Mouse (Mus musculus): ENCODE data around the gene Erap1. TPM values are rescaled to one million over a fixed set of nuclear protein-coding genes. Genes with fewer than 3 reads are reported as not detected.
"Not testable (repeated sequence)": the region's sequence is repeated elsewhere in the genome, so short reads cannot be mapped to it uniquely, and the experiment has no call there.

Gene Erap1
- 68.3 to 110 TPM (median 87.4 TPM) in 3 replicates for total RNA-seq (2017)

DNA sequence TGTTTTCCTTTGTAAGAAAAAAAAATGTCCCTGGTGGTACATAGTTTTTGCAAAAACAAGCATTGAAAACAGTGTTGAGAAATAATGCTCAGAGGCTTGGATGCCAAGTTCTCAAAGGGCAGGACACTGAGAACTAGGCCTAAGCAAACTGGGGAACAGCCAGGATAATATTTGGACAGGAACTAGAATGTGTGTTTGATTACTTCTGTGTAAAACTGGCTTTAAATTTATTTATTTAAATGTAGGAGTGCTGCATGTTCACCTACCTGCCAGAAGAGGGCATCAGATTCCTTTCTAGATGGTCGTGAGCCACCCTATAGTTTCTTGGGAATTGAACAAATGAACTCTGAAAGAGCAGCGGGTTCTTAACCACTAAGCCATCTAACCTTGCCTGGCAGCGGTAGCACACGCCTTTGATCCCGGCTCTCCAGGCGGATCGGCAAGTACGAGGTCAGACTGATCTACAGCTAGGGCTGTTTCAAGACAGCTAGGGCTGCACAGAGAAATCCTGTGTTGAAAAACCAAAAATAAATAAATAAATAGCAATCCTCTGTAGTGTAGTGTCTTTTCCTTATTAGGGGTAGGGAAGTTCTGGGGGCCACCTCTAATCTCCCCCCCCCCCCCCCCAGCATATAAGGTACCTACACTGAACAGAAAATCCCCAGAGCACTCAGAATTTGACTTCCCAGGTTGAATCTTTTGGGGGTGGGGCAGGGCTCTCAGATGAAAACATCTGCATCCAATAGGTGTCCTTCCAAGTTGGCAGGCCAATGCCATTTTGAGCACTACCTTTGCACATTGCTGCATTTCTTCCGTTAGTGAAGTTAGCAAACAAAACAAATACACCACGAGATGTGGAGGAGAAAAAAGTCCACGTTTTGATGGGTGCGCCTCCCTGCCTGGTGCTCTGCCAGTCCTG, at the start of gene Erap1:
Gene Erap1, plus strand, starts transcription at position 776 of the 919 bp plus-strand sequence.
- ATAC-seq (replicated peaks; ENCODE audit: insufficient number of reproducible peaks, low FRiP score, low TSS enrichment, poor library complexity, severe bottlenecking): peak; percentile 66

DNA sequence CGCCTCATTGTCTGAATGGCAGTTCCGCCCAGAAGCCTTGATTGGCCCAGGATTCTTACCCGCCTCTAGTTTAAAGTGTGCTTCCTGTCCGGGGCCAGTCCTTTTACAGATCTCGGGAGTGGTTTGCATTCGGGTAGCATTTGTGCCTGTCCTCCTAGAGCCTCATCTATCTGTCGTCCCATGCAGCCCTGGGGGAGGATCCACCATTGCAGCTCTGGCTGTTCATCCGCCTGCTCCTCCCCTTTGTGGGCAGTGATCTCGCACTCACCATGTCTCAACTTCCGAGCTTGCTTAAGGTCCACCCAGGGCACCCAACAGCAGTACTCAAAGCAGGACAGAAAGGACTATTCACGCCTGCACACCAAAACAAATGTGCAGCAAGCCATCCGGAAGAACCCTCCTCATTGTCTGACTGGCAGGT, 48.0 kb upstream of the Erap1 start:
- not testable (repeated sequence) for ATAC-seq (replicated peaks; ENCODE audit: insufficient number of reproducible peaks, low FRiP score, low TSS enrichment, poor library complexity, severe bottlenecking)

DNA sequence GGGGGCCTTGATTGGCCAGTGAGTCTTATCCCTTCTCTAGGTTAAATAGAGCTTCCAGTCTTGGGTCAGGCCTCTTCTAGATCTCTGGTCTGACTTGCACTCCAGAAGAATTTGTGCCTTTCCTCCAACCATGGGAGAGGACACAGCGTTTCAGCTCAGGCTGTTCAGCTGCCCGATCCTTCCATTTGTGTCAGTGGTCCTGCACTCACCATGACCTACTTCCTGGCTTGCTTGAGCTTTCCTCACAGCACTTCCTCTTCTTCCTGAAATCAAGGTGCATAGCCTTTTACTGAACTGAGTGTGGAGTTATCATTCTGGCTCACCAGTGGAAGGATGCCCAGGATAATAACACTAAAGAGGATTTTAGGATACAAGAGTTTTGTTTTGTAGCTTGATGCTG, 47.5 kb upstream of the Erap1 start:
- not testable (repeated sequence) for ATAC-seq (replicated peaks; ENCODE audit: insufficient number of reproducible peaks, low FRiP score, low TSS enrichment, poor library complexity, severe bottlenecking)

DNA sequence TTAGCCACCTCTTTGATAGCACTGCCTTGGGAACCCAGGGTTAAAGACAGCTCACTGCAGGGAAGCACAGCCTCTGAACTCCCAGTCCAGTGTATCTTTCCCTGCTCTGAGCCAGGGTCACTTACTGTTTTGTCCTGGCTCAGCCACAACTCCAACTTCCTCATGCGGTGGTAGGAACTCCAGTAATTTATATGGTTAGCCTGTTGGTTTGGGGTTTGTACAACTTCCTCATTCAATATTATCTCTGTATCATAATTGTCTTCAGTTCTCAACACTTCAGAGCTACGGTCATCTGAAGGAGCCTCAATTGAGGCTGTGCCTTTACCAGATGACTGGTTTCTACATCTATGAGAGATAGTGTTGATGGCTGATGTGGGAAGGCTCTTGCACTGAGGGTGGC, 42.3 kb upstream of the Erap1 start:
- peak; percentile 31; the same call in 1 of the 2 replicates for ATAC-seq (replicated peaks; ENCODE audit: insufficient number of reproducible peaks, low FRiP score, low TSS enrichment, poor library complexity, severe bottlenecking)

DNA sequence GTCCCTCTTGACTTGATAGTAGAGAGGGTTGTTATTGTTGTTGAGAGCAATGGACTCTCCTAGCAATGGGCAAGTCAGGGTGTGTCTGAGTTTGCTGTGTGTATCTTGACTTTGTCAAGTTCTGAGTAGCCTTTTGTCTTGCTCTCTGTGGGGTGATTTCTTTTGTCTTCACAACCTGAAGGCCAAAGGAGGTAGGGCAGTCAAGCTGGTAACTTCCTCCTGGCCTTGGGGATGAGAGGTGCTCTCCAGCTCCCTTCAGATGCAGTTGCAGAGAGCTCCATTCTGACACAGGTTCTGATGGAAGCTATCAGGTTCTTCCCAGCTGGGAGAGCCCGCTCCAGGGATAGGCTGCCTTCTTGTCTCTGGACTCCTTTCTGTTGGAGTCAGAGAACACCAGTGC, 37.6 kb upstream of the Erap1 start:
- not testable (repeated sequence) for ATAC-seq (replicated peaks; ENCODE audit: insufficient number of reproducible peaks, low FRiP score, low TSS enrichment, poor library complexity, severe bottlenecking)

DNA sequence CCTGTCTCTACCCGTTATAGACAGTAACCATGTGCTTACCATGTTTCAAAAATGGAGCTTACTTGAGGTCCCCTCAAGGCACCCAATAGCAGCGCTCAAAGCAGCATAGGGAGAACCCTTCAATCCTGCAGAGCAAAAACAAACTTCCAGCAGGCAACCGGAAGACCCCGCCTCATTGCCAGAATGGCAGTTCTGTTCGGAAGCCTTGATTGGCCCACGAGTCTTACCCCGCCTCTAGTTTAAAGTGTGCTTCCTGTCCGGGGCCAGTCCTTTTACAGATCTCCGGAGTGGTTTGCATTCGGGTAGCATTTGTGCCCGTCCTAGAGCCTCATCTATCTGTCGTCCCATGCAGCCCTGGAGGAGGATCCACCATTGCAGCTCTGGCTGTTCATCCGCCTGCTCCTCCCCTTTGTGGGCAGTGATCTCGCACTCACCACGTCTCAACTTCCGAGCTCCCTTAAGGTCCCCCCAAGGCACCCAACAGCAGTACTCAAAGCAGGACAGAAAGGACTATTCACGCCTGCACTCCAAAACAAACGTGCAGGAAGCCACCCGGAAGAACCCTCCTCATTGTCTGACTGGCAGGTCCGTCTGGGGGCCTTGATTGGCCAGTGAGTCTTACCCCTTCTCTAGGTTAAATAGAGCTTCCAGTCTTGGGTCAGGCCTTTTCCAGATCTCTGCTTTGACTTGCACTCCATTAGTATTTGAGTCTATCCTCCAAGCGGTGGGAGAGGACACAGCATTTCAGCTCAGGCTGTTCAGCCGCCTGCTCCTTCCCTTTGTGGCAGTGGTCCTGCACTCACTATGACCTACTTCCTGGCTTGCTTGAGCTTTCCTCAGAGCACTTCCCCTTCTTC, 22.0 kb upstream of the Erap1 start:
- ATAC-seq (replicated peaks; ENCODE audit: insufficient number of reproducible peaks, low FRiP score, low TSS enrichment, poor library complexity, severe bottlenecking): peak; percentile 95

DNA sequence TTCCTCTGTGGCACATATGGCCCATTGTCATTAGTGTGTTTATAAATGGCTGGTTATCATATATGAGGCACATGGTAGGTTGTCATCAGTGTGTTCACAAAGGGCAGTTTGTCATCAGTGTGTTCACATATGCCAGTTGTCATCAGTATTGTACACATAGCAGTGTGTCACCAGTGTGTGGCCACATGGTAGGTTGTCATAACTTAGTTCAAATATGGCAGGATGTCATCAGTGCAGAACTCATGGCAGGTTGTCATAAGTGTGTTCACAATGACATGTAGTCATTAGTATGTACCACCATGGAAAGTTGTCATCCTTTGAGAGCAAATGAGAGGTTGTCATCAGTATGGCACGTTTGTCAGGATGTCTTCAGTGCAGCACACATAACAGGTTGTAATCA, 7.0 kb upstream of the Erap1 start:
- no peak for ATAC-seq (replicated peaks; ENCODE audit: insufficient number of reproducible peaks, low FRiP score, low TSS enrichment, poor library complexity, severe bottlenecking)

DNA sequence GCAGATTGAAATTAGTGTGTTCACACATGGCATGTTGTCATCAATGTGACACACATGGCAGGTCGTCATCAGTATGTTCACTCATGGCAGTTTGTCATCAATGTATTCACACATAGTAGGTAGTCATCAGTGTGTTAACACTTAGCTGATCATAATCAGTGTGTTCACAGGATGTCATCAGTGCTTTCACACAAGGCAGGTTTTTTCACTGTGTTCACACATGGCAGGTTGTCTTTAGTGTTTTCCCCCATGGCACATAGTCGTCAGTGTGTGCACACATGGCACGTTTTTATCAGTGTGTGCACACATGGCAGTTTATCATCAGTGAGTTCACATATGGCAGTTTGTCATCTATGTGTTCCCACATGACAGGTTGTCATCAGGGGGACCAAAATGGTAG, 6.5 kb upstream of the Erap1 start:
- no peak for ATAC-seq (replicated peaks; ENCODE audit: insufficient number of reproducible peaks, low FRiP score, low TSS enrichment, poor library complexity, severe bottlenecking)

DNA sequence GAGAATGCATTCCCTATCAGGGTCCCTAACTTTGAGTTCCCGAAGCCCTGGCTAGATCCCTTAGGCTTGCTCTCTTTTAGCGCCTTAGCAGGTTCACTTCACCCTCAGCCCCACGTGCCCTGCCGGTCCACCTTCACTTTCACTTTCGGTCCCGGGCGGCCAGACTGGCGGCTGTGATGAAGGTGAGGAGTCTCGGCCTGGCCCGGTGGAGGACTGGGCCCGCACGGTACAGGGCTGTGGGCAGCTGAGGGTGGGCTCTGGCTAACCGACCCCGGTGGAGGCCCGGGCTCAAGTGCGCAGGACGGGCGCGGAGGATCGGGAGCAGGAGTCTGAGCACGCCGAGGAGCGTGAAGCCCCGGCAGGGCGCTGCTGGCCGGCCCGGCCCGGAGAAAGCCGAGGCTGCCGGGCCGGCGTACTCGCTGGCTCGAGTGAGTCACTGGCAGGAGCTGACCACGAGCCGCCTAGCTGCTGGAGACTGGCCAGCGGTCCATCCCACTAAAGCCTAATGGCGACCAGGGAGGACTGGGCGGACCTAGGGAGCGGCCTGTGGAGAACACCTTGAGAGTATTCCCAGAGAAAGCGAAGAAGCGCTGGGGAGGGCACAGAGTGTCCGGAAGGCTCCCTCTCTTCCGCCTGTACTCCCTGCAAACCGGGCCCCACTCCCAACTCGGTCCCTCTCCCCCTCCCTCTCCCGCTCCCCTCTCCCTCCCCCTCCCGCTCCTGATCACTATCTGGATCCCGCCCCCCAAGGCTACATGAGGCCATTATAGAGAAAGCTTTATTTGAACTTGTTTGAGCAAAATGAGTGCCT, 549 bp downstream of the Erap1 start:
- ATAC-seq (replicated peaks; ENCODE audit: insufficient number of reproducible peaks, low FRiP score, low TSS enrichment, poor library complexity, severe bottlenecking): peak; percentile 91

DNA sequence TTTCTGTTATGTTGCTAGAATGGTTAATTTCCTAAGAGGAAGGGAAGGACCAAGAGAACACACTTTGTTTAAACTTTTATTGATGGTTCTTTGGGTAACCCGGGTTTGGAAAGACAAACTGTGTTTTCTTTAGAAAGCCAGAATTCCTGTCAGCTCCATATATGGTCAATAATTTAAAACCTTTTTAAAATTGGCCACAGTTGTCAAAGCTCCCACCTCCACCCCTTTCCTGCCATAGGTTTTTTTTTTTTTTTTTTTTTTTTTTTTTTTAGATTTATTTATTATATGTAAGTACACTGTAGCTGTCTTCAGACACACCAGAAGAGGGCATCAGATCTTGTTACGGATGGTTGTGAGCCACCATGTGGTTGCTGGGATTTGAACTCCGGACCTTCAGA, 1.2 kb downstream of the Erap1 start:
- not testable (repeated sequence) for ATAC-seq (replicated peaks; ENCODE audit: insufficient number of reproducible peaks, low FRiP score, low TSS enrichment, poor library complexity, severe bottlenecking)

DNA sequence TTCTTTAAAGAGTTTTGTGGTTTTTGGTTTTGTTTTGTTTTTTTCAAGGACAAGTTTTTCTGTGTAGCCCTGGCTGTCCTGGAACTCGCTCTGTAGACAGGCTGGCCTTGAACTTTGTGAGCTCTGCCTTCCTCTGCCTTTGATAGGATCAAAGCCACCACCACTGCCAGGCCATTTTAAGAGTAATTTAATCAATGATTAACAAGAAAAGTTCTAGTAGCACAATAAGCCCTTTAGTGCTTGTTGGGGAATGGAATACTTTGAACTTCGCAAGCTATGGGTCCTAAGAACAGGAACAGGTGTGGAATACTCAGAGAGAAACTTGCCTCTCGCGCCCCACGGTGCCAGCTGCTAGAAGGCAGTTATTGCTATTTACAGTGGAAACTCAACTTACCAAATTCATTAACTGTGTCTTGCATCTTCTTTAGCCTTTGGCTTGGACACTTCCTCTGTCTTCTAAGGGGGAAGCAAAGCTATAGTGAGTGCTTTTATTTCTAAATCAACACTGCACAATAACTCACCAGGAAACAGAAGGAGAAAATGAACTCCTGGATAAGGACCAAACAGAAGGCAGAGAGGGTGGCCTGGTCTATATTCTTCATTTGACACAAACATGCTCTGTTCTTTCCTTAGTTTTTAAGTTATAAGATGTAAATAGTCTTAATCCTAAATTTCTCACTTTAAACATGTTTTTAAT, 56.3 kb downstream of the Erap1 start:
- no peak for ATAC-seq (replicated peaks; ENCODE audit: insufficient number of reproducible peaks, low FRiP score, low TSS enrichment, poor library complexity, severe bottlenecking)

DNA sequence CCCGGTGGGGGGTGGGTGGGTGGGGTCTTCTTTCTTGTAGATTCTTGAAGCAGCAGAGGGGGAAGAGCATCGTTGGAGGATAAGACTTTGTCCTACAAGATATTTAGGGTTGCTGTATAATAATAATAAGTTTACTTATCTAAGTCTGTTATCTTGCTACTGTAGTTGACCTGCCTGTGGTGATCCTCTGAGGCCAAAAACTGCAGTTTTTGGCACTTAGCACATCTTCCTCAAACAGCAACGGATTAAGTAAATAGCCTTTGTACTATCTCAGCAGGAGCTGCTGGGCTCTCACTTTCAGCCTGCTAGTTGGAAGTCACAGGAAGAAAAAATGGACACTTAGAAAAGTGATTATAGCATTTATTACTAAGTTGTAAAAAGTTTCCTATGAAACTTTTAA, 56.9 kb downstream of the Erap1 start:
- no peak for ATAC-seq (replicated peaks; ENCODE audit: insufficient number of reproducible peaks, low FRiP score, low TSS enrichment, poor library complexity, severe bottlenecking)

DNA sequence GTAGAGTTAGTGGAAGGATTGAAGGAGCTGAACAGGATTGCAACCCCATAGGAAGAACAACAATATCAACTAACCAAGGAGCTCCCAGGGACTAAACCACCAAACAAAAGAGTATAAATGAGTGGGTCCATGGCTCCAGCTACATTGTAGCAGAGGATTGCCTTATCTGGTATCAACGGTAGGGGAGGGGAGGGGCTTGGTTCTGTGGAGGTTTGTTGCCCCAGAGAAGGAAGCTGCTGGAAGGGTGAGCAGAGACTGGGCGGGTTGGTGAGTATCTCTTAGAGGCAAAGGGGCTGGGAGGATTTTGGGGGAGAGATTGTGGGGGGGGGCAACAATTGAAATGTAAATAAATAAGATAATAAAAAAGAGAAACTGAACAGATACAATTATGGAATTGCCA, 79.6 kb downstream of the Erap1 start:
- ATAC-seq (replicated peaks; ENCODE audit: insufficient number of reproducible peaks, low FRiP score, low TSS enrichment, poor library complexity, severe bottlenecking): no peak

DNA sequence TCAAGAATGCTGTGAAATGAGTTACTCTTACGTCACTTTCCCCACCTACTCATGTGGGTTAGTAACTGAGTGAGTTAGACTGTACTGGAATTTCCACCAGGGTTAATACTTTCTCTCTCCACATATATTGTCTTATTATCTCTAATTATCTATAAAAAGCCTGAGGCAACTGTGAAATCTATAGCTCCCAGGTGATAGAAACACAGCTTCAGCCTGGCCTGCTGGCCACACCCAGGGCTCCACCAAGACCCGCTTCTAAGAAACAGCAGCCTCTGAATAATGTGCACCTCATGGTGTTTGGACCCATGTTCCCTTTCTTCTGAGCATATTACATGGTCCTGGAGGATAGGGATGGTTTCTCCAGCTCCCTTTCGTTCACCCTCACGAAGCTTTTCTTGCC, 94.4 kb downstream of the Erap1 start:
- no peak for ATAC-seq (replicated peaks; ENCODE audit: insufficient number of reproducible peaks, low FRiP score, low TSS enrichment, poor library complexity, severe bottlenecking)

DNA sequence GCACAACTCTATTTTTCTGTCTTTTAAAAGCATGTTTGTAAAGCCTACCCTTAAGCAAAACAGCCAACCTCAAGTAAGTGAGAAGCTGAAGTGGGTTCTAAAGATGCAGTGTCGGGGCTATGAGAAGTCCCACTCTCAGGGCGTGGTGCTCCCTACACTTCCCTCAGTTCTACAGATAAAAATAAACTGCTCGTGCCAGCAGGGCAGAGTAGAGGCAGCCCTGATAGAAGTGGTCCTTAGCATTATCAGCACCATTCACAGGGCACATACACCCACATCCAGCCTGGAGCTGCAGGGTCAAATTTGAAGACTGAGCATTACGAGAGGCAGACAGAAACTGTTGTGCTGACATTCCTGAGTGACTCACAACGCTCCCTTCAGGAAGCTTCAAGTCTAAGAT, 96.5 kb downstream of the Erap1 start:
- no peak for ATAC-seq (replicated peaks; ENCODE audit: insufficient number of reproducible peaks, low FRiP score, low TSS enrichment, poor library complexity, severe bottlenecking)

DNA sequence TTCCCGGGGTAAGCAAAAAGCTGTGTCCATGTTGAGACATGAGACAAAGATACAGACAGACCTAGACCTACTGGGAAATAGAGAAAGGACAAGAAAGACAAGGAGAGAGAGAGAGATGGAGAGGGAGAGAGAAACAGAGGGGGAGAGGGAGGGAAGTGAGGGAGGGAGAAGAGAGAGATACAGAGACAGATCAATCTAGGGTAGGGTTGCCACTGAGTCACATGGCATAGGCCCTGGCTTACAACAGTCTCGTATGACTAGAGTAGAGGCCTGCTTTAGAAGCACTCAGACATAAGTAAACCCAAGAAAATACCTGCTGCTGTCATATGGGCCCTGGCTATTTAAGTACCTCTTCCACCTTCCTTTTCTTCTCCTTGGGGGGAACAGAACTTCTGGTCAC, 97.0 kb downstream of the Erap1 start:
- ATAC-seq (replicated peaks; ENCODE audit: insufficient number of reproducible peaks, low FRiP score, low TSS enrichment, poor library complexity, severe bottlenecking): no peak
